Mouse (Mus musculus): Measurements from ENCODE around the gene 2010003K11Rik.

Gene 2010003K11Rik

DNA sequence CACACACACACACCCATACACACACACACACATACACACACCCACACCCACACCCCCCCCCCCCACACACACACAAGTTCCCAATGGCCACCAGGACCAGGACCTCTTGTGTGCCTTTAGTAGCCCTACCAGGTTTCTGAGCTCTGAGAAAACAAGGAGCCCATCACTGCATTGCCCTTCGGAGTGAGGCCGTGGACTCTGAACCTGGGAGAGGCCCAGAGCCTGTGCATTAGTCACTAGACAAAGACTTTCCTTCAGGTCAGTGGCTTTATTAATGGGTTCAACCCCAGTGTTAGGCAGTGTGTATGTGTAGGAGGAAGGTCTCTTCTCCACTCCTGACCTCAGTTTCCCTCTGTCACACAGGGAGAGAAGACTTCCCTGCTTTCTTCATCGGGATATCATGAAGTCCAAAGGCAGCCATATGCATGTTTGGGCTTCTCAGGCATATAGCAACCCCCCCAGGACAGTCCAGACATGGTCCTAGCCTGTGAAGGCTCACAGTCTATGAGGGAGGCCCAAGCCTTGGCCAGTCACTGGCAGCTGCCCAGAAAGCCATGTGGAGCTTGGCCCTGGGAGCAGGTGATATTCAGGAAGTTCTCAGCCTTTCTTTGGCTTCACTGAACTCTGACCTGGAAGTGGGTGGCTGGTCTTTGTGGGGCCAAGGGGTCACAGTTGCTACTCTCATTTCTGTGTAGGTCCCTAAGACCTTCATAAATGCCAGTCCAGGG, 1.7 kb downstream of the 2010003K11Rik start:
- DNase-seq: no peak

DNA sequence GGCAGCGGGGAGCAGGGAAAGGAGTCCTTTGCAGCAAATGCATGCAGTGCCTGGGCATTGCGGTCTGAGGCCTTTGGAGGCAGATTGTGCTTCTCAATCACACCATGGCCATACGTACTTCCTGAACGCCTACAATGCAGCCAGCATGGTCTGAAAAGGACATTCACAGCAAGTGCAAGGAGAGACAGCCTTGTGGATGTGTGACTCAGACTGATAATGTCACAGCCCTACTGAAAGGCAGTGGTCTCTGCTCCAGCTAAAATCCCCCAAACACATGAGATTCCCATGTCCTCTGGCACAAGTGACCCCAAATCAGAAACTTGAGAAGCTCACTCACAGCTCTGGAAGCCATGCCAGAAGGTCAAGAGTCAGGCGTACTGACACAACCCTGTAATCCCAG, 2.6 kb downstream of the 2010003K11Rik start:
- DNase-seq: no peak

- DNase-seq: no peak
Observed at GRCm38 (mm10) chr19:4494707-4495106, 3.7 kb downstream of the 2010003K11Rik start.

GRCm38 (mm10) chr19:4492526-4493296, 5.7 kb downstream of the 2010003K11Rik start:
- peak; percentile 39 for DNase-seq

DNA sequence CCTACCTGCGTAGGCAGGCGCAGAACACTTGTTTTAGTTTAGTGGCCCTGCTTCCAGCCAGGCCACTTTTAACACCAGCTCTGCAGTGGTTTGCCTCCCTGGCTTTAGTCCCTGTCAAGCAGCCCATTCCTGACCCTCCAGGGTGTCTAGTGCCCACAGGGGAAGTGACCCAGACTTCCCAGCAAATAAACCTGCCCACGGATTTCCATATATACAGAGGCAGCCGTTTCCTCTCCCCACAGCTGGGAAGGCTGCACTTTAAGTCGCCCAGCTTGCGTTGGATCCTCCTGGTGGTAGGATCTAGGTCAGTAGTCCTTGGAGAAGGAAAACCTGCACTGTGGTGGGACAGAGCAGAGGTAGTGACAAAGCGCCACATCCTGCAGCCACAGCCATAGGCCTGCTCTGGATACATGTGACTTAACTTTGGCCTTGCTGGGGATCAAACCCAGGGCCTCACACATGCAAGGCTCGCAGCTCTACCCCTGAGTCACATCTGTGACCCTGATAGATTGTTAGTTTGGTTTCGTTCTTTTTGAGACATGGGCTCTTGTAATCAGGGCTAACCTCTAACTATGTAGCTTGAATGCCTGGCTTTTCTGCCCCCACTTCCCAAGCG, 7.2 kb downstream of the 2010003K11Rik start:
- DNase-seq: no peak

DNA sequence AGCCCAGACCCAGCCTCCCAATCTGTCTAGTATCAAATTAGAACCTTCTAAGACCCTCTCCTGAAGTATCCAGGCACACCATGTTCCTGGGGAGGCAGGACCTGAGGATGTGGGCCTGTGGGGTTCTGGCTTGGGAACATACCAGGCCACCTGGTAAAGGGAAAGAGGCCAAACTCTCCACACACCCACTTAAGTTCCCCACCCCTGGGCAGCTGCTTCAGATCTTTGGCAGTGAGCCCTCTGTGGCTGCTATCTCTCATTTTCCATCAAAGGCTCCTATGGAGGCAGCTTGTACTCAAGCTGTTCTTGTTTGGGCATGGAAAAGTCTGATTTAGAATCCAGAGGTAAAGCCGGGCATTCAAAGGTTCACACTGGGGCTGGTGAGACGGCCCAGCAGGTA, 10.5 kb downstream of the 2010003K11Rik start:
- no peak for DNase-seq

DNA sequence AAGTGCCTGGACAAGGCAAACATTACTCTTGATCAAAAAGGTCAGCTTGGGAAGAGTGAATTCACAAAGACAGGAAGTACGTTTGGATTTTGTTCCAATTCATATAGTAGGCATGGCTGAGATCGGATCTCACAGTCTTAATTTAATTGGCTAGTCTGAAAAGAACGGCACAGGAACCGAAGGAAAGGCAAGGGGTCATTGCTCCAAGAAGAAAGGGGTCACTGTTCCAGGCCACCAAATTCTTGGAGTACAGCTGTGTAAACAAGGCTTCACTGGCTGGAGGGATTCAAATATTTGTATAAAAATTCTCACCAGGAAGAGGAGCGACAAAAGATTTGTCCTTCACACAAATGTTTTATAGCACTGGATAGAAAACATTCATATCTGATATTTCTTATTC, 13.4 kb downstream of the 2010003K11Rik start:
- DNase-seq: no peak

GRCm38 (mm10) chr19:4482111-4482859, 16.1 kb downstream of the 2010003K11Rik start:
- DNase-seq: no peak

DNA sequence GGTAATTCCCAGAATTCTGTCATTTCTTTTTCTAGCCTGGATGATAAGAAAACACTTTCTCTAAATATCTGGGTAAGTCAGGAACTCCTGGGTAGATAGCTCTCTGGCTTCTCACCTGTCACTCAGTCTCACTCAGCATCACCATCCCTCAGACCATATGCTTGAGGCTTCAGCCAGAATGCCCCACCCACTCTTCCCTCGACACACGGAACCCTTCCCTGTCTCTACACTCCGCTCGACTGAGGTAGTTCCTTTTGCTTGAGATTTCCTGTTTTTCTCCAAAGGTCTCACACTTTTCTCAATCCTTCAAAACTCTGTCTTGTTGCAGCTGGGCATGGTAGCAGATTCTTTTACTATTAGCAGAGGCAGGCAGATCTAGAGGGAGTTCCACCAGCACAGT, 17.1 kb downstream of the 2010003K11Rik start:
- no peak for DNase-seq

DNA sequence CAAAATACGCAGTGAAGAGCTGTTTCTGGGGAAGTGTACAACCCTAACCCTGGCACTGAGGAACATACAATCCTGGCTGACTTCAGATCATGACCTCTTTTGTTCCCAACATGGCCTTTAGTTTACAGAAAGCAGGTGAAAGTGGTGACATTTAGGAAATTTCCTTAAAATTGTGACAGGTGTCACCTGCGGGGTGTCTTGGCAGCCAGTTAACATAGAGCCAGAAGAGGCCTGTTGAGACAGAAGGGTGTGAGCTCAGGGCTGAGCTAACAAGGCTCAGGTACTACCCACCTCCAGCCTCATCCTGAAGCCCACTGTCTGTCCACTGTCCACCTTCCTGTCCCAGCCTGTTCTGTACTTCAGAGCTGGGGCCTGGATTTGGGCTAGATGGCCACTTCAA, 18.3 kb downstream of the 2010003K11Rik start:
- DNase-seq: no peak

DNA sequence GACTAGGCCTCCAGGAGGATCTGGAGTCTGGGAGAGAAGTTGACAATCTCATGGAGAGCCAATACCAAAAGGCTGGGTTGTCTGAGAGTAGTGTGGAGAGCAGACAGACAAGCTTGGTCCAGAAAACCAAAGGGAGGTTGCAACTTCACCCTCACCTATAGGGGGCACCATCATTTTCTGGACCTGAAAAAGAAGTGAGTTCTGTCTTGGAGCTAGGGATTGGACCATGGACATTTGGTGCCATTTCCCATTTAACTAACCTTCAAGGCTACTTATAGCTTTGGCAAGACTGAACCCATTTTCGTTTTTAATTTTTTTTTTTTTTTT, 20.2 kb downstream of the 2010003K11Rik start:
- no peak for DNase-seq

DNA sequence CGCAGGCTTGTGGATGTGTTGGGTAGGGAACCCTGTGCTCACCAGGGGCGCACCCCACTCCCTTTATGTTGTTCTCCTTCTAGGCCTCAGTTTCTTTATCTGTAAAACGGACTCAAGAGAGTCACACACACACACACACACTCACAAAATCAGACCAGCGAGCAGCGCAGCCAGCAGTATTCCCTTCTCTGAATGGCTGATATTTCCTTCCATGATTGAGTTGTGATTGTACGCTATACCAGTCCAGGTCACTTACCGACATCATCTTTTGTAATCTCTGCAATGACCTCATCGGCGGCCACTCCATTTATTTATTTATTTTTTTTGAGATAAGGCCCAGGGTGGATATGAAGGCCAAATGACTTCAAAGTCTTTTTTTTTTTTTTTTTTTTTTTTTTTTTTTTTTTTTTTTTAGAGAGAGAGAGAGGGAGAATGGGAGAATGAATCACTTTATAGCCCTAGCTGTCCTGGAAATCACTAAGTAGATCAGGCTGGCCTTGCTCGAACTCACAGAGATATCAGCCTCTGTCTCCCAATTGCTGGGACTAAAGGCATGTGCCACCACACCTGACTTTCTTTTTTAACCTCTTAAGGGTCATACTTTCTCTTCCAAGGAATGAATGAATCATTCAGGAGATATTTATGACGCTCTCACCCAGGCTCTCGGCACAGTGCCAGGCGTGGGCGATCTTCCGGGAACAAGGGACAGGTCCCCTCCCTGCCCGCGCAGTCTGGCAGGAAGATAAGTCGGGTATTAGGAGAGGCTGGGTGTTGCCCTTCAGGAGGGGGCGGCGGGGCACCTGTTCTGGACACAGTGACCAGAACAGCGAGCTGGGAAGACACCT, 20.8 kb downstream of the 2010003K11Rik start, which contains the start of gene Syt12:
Syt12 (minus strand) TSS at position 103 of the 845 bp plus-strand sequence.
- peak; percentile 71 for DNase-seq

DNA sequence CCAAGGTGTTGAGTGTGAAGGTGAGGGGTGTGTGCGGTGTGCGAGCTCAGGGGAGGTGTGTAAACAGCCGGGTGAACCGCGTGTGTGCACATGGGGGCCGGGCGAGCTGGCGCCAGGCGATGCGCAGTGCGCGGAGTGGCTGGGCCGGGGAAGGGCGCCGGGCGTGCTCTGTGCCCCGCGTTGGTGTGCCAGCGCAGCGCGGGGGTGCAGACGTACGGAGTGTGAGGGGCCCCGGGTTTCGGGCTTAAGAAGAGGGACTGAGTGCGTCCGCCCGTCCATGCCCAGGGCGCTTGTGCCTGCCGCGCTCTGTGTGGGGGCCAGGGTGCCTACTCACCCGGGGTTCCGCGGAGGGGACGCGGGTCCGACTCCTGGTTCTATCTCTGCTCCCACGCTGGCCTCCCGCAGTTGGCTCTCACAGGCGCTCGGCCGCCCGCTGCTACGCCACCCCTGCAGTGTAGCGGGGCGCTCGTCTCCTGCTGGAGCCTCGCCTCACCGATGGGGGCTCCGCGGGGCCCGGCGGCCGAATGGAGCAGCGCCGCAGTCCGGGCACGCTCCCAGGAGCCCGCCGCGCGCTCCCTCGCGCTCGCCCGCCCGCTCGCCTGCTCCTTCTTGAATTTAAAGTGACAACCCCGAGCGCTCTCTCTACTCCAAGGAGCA, 21.7 kb downstream of the 2010003K11Rik start:
- peak; percentile 71 for DNase-seq

DNA sequence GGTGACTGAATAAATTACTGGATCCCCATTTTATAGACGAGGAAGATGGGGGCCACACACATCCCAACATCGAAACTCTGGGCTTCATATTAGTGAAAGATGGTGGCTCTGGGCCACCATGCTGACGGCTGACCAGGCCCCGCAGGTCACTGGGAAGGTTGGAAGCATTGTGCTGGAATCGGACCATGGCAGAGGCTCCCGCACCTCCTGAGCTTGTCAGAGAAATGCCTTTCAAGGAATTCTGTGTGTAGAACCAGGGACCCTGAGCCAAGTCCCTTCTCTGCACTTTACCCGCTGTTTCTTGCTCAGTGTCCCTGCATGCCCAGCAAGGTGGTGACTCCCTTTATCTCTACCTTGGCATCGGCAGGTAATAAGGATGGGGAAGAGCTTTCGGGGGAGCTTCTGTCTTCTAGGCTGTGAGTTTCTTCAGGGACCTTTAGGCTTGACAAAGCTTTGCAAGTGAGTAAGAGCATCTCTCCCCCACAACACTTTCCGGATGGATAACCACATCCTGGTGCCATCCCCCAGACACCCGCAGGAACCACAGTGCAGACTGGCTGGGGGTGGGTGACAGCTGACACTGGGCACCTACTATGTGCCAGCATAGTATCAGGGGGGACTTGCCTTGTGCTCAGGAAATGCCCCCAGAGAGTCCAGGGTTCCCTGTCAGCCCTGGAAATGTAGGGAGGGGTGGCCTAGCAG, 23.0 kb downstream of the 2010003K11Rik start:
- no peak for DNase-seq

GRCm38 (mm10) chr19:4474739-4475138, 23.6 kb downstream of the 2010003K11Rik start:
- DNase-seq: no peak

- no peak for DNase-seq
Observed at GRCm38 (mm10) chr19:4473549-4473948, 24.8 kb downstream of the 2010003K11Rik start.

GRCm38 (mm10) chr19:4468363-4468762, 30.0 kb downstream of the 2010003K11Rik start:
- no peak for DNase-seq

DNA sequence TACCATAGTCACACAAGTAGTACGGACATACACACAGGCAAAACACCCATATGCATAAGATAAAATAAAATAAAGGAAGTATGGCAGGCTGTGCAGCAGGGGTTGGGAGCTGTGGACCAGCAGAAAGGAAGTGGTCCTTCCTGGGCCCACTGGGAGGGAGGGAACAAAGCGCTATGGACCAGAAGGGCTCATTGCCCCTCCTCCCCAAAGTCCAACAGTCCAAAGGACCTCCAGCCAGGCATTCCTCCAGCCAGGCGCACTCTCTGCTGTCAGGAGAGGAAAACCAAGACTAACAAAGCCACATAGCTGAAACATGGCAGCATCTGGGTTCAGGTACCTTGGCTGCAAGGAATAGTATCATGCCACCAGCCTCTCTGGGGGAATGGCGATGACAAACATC, 33.7 kb downstream of the 2010003K11Rik start:
- no peak for DNase-seq

DNA sequence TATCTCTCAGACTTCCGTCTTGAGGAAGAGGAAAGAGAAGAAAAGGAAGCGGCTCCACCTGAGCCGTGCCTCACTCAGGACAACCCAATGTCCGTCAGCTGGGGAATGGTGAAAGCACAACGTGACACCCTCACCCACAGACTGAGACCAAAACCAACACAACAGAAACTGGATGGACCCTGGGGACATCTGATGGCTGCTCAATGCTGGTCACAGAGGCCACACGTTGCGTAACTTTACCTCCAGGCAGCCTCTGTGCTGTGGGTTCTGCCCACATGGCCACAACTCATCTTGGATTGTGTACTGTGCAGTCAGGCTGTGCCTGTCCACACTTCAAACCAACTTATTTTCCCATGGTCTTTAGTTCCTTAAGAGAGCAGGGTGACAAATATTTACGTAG, 36.4 kb downstream of the 2010003K11Rik start:
- no peak for DNase-seq

- DNase-seq: peak; percentile 49
Observed at GRCm38 (mm10) chr19:4456227-4456626, 42.2 kb downstream of the 2010003K11Rik start.

All from right cerebral cortex, postnatal 14 days (tissue).